Mouse (Mus musculus): ENCODE measurements around the gene Sema4f. TPM values are rescaled to one million over a fixed set of nuclear protein-coding genes. Genes with fewer than 3 reads are reported as not detected.

The Sema4f gene
- polyA plus RNA-seq (2012), result not detected in 2 replicates

GRCm38 (mm10) chr6:82939167-82939912 is at the start of gene Sema4f:
Sema4f (minus strand) TSS chr6:82939769.
- no peak for TF ChIP-seq GATA1 (IDR thresholded peaks at IDR 0.05; ENCODE audit: low read length)

DNA sequence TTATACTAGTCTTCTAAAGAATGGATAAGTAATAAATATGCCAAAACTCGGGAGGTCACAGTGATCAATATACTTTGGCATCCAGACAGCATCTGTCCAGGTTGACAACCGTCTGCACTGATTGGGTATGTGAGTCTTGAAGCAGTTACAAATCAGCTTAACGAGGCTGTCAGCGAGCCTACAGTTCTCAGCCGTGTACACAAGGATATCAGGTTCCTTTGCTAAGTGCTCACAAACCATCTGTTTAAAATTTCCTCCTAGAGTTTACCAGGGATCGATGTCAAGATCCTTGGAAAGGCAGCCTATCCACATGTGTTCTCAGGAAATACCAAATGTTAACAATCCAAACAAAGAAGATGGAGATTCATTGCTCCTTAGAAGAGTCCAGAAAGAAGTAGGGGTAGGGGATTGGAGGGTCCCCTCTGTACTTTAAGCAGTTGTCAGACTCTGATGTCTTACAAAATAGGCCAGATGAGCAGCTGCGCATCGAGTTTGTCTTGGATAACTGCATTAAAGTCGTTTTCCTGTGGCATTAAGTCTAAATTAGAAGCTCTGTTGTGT is 47.9 kb upstream of the Sema4f start:
- no peak for TF ChIP-seq GATA1 (IDR thresholded peaks at IDR 0.05; ENCODE audit: low read length)

DNA sequence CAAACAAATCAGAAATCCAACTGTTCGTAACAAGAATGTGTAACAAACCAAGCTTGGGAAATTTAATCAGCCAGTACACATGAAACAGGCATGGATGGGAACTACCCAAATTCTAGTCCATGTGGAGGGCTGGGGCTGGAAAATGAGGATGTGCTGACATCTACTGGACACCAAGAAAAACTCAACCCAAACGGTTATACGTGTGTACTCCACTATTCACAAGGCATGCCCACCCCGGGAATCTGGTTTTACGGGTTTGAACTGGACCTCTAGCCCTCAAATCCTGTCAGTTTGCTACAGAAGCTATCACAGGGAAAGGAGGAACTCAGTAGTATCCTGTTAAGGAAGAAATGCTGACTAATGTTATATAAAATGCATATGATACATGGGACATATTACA is 31.5 kb upstream of the Sema4f start:
- no peak for TF ChIP-seq GATA1 (IDR thresholded peaks at IDR 0.05; ENCODE audit: low read length)

DNA sequence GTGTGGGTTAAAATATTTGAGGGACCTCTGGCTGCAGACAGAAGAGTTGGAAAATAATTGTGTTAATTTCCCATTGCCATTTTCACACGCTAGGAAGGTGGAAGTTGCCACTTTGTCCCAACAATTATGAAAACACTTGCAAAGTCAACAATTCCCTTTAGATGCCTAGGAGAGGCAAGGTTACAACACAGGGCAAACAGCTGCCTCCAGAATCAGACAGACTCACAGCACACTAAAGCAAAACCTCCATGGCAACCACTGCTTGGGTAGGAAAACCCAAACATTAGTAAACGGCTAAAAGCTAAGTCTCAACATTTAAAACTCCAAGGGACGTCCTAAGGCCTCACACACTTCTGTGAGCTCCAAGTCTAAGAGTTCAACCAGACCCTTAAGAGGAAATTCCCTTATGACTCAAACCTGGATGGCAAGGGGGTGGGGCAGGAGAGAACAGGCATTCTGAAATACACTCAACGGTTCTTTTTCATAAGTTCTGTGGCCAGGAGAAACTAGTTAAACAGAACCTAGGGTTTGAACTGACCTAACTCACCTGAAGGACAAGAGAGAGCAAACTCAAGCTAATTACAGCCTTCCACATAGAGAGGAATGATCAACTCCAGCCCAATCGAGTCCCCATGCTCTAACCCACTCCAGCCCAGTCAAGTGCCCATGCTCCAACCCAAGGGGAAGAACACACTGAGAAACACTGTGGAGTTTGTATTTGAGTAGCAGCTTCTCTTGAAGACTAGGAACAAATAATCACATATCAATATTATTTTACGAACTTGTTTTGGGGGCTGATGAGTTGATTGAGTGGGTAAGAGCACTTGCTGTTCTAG is 29.9 kb upstream of the Sema4f start:
- TF ChIP-seq GATA1 (IDR thresholded peaks at IDR 0.05; ENCODE audit: low read length), result no peak

DNA sequence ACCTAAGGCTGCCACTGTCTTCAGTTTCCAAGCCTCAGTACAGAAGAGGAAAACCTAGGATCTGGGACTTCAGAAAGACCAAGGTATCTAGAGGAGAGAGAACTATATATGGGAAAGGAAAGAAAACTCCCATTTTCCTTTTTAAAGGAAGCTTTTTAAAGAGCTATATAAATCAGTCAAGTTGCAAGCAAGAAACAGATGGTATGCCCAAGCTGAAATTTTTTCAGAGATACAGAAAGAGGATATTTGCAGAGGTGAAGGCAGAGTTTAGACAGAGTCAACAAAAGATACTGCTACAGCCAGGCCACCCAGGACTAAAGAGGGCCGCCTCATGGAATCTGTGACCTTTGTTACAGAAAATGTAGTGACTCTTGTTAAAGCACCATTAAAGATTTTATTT is 22.1 kb upstream of the Sema4f start:
- TF ChIP-seq GATA1 (IDR thresholded peaks at IDR 0.05; ENCODE audit: low read length), result no peak

GRCm38 (mm10) chr6:82956553-82957251 is 17.1 kb upstream of the Sema4f start:
- no peak for TF ChIP-seq GATA1 (IDR thresholded peaks at IDR 0.05; ENCODE audit: low read length)

GRCm38 (mm10) chr6:82946651-82947050 is 7.1 kb upstream of the Sema4f start, which contains the start of gene M1ap:
M1ap (plus strand) TSS chr6:82946902.
- no peak for TF ChIP-seq GATA1 (IDR thresholded peaks at IDR 0.05; ENCODE audit: low read length)

DNA sequence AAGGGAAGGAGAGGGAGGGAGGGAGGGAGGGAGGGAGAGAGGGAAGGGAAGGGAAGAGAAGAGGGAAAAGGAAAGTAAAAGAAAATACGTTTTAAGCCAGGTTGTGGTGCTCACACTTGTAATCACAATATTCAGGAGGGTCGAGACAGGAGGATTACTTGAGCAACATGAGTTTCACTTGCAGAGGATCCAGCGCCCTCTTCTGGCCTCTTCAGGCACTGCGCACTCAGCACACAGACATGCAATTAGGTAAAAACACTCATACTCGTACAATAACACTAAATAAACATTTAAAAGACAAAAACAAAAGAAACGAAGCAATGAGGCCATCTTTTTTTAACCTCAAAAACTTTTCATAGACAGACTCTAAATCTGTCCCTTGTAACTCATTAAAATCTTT is 6.2 kb upstream of the Sema4f start:
- TF ChIP-seq GATA1 (IDR thresholded peaks at IDR 0.05; ENCODE audit: low read length), result no peak

GRCm38 (mm10) chr6:82940765-82941164 is 1.2 kb upstream of the Sema4f start:
- TF ChIP-seq GATA1 (IDR thresholded peaks at IDR 0.05; ENCODE audit: low read length), result no peak

- TF ChIP-seq GATA1 (IDR thresholded peaks at IDR 0.05; ENCODE audit: low read length), result no peak
Measured at GRCm38 (mm10) chr6:82934616-82935230, 4.8 kb downstream of the Sema4f start.

DNA sequence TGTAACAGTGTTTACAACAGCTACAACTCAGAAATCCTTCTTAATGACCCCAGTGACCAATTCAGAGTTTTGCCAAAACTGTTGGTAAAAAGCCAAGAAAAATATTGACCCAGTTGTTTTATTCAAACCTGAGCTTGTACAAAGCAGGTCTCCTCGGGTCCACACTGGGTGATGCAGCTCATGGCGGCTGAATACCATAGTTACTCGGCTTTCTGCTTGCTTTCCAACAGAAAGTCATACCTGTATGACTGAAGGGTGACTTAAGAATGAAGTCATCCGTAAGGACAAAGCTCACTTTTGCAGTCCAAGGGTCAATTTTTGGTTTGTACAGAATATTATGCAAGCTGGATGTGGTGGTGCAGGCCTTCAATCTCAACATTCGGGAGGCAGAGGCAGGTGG is 12.0 kb downstream of the Sema4f start:
- no peak for TF ChIP-seq GATA1 (IDR thresholded peaks at IDR 0.05; ENCODE audit: low read length)

GRCm38 (mm10) chr6:82926528-82926927 is 13.0 kb downstream of the Sema4f start:
- TF ChIP-seq GATA1 (IDR thresholded peaks at IDR 0.05; ENCODE audit: low read length), result no peak

GRCm38 (mm10) chr6:82926106-82926505 is 13.5 kb downstream of the Sema4f start:
- TF ChIP-seq GATA1 (IDR thresholded peaks at IDR 0.05; ENCODE audit: low read length), result no peak

DNA sequence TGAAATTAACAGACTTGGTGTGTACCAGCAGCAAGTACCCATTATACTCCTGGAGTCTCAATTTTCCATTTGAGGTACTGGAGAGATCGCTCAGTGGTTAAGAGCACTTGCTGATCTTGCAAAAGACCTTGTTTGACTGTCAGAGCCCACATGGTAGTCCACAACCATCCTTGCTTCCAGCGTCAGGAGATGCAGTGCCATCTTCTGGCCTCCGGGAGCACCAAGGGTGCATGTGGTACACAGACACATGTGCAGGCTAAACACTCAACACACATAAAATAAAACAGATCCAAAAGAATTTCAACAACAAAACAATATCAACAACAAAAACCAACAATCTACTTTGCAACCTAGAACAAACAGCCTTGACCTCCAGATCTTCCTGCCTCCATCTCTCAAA is 14.6 kb downstream of the Sema4f start:
- TF ChIP-seq GATA1 (IDR thresholded peaks at IDR 0.05; ENCODE audit: low read length), result no peak

Data from G1E-ER4 (cell line).